Mouse (Mus musculus): Measurements from ENCODE around the gene Aatk. TPM values are rescaled to one million over a fixed set of nuclear protein-coding genes. Genes with fewer than 3 reads are reported as not detected.

Gene Aatk
- polyA plus RNA-seq, 1 experiment from 2014 or later: 3.3 TPM

GRCm38 (mm10) chr11:120070286-120070930 lies 23.4 kb upstream of the Aatk start:
- no peak for ATAC-seq (ENCODE audit: borderline replicate concordance, extremely low read depth, low FRiP score, low TSS enrichment)
- H3K4me2 ChIP-seq: no peak overlapping the region
- 89% methylated on average over 26 of the region's 27 CpGs for WGBS
- H3K36me3 ChIP-seq: peaks cover 43% of the 10 kb centered on the region
- no peak overlapping the region for H3K27ac ChIP-seq
- no peaks in the 10 kb centered on the region for H3K27me3 ChIP-seq
- no peak overlapping the region for H3K9ac ChIP-seq
- no peaks in the 10 kb centered on the region for H3K4me1 ChIP-seq
- no peaks in the 10 kb centered on the region for H3K9me3 ChIP-seq
- H3K4me3 ChIP-seq: no peak overlapping the region

- Histone ChIP-seq H3K4me1 (no peaks in the 10 kb centered on the region), H3K4me2 (no peak overlapping the region), H3K9ac (no peak overlapping the region), H3K4me3 (no peak overlapping the region), H3K36me3 (peaks cover 40% of the 10 kb centered on the region), H3K27ac (no peak overlapping the region), H3K27me3 (no peaks in the 10 kb centered on the region), H3K9me3 (no peaks in the 10 kb centered on the region)
- ATAC-seq (ENCODE audit: borderline replicate concordance, extremely low read depth, low FRiP score, low TSS enrichment): no peak
- WGBS: 39% methylated on average over 11 of the region's 11 CpGs
These were observed 22.3 kb upstream of the Aatk start for GRCm38 (mm10) chr11:120069261-120069660.

- Histone ChIP-seq H3K4me3 (no peak overlapping the region), H3K27me3 (no peaks in the 10 kb centered on the region), H3K36me3 (peaks cover 35% of the 10 kb centered on the region), H3K4me2 (no peak overlapping the region), H3K9me3 (no peaks in the 10 kb centered on the region), H3K27ac (no peak overlapping the region), H3K9ac (no peak overlapping the region), H3K4me1 (no peaks in the 10 kb centered on the region)
- 58% methylated on average over 17 of the region's 17 CpGs for WGBS
- ATAC-seq (ENCODE audit: borderline replicate concordance, extremely low read depth, low FRiP score, low TSS enrichment): no peak
These were observed 20.9 kb upstream of the Aatk start for GRCm38 (mm10) chr11:120067834-120068233.

GRCm38 (mm10) chr11:120065291-120065690 lies 18.3 kb upstream of the Aatk start:
- H3K27ac ChIP-seq: no peak overlapping the region
- 26% methylated on average over 10 of the region's 10 CpGs for WGBS
- no peak overlapping the region for H3K4me3 ChIP-seq
- H3K27me3 ChIP-seq: no peaks in the 10 kb centered on the region
- no peak; the same call in 1 of the 2 replicates for ATAC-seq (ENCODE audit: borderline replicate concordance, extremely low read depth, low FRiP score, low TSS enrichment)
- H3K36me3 ChIP-seq: peaks cover 17% of the 10 kb centered on the region
- no peak overlapping the region for H3K9ac ChIP-seq
- no peak overlapping the region for H3K4me2 ChIP-seq
- H3K4me1 ChIP-seq: no peaks in the 10 kb centered on the region
- no peaks in the 10 kb centered on the region for H3K9me3 ChIP-seq

GRCm38 (mm10) chr11:120064668-120065040 lies 17.7 kb upstream of the Aatk start:
- Histone ChIP-seq H3K4me2 (no peak overlapping the region), H3K9ac (no peak overlapping the region), H3K9me3 (no peaks in the 10 kb centered on the region), H3K4me3 (no peak overlapping the region), H3K36me3 (peaks cover 14% of the 10 kb centered on the region), H3K4me1 (no peaks in the 10 kb centered on the region), H3K27ac (no peak overlapping the region), H3K27me3 (no peaks in the 10 kb centered on the region)
- WGBS: 88% methylated on average over 11 of the region's 11 CpGs
- ATAC-seq (ENCODE audit: borderline replicate concordance, extremely low read depth, low FRiP score, low TSS enrichment): no peak

GRCm38 (mm10) chr11:120064006-120064667 lies 17.2 kb upstream of the Aatk start:
- H3K4me3 ChIP-seq: no peak overlapping the region
- ATAC-seq (ENCODE audit: borderline replicate concordance, extremely low read depth, low FRiP score, low TSS enrichment): no peak
- 81% methylated on average over 13 of the region's 13 CpGs for WGBS
- H3K4me1 ChIP-seq: no peaks in the 10 kb centered on the region
- H3K36me3 ChIP-seq: peaks cover 14% of the 10 kb centered on the region
- H3K27me3 ChIP-seq: no peaks in the 10 kb centered on the region
- H3K9me3 ChIP-seq: no peaks in the 10 kb centered on the region
- H3K9ac ChIP-seq: no peak overlapping the region
- no peak overlapping the region for H3K27ac ChIP-seq
- H3K4me2 ChIP-seq: no peak overlapping the region

DNA sequence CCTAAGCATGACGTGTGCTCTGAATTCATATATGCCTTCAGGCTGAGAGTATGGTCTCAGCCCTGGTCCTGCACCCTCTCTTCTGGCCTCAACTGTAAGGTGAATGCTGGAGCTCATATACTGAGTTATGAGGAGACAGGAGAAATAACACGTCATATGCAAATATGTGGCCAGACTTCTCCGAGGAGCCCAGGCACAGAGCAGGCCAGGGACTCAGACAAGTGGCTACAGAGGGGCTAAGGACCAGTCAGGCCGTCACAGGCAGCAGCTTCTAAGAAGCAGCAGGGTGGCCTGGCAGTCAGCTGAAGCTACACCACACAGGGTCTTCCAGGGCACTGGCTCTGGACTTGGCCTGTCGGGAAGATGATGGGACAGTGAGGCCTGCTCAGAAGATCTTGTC lies 16.4 kb upstream of the Aatk start:
- no peaks in the 10 kb centered on the region for H3K9me3 ChIP-seq
- H3K4me2 ChIP-seq: no peak overlapping the region
- no peak overlapping the region for H3K9ac ChIP-seq
- WGBS: 70% methylated on average over 5 of the region's 5 CpGs
- H3K27me3 ChIP-seq: no peaks in the 10 kb centered on the region
- ATAC-seq (ENCODE audit: borderline replicate concordance, extremely low read depth, low FRiP score, low TSS enrichment): no peak
- peaks cover 14% of the 10 kb centered on the region for H3K36me3 ChIP-seq
- no peaks in the 10 kb centered on the region for H3K4me1 ChIP-seq
- H3K27ac ChIP-seq: no peak overlapping the region
- H3K4me3 ChIP-seq: no peak overlapping the region

DNA sequence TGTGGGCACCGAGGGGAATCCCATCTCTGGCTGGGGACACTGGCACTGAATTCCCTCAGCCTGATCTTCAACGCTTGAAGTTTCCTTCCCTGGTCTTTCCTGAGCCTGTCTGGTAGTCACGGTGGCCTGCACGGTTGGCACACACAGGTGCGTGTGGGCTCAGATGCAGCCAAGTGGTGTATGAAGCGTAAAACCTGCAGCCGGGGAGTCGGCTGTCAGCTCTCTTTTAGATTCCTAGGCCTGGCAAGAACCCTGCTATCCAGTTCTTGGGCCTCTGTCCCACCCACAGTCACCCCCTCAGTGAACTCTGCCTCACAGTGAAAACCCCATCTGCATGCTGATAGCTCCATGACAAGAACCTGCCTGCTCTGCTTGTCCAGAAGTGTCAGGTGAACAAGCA lies 13.7 kb upstream of the Aatk start:
- Histone ChIP-seq H3K4me1 (no peaks in the 10 kb centered on the region), H3K27ac (no peak overlapping the region), H3K36me3 (peaks cover 3% of the 10 kb centered on the region; the same call in 1 of the 2 replicates), H3K27me3 (no peaks in the 10 kb centered on the region), H3K4me3 (no peak overlapping the region), H3K9me3 (no peaks in the 10 kb centered on the region), H3K9ac (no peak overlapping the region), H3K4me2 (no peak overlapping the region)
- ATAC-seq (ENCODE audit: borderline replicate concordance, extremely low read depth, low FRiP score, low TSS enrichment): no peak
- WGBS: 72% methylated on average over 8 of the region's 8 CpGs

GRCm38 (mm10) chr11:120055953-120056732 lies 9.2 kb upstream of the Aatk start:
- no peak overlapping the region for H3K4me3 ChIP-seq
- ATAC-seq (ENCODE audit: borderline replicate concordance, extremely low read depth, low FRiP score, low TSS enrichment): no peak
- WGBS: 74% methylated on average over 12 of the region's 12 CpGs

DNA sequence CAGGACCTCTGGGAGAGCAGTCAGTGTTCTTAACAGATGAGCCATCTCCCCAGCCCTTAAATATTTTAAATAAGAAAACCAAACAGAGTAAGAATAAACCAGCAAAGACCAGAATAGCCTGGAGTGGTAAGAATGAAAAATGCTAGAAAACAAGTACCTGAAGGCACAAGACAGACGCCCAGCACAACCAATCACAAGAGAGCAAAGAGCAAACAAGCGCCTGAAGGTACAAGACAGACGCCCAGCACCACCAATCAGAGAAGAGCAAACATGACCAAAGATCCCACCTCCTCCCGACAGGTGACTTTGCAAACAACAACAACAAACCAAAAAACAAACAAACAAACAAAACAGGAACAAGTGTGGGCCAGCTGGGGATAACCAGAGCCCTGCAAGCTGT lies 6.9 kb upstream of the Aatk start:
- Histone ChIP-seq H3K9me3 (no peaks in the 10 kb centered on the region), H3K4me2 (no peak overlapping the region), H3K36me3 (no peaks in the 10 kb centered on the region), H3K27ac (no peak overlapping the region), H3K27me3 (peaks cover 4% of the 10 kb centered on the region; the same call in 1 of the 2 replicates), H3K4me1 (0 out of 2 replicates have a peak, but pooled peaks cover 11% of the 10 kb centered on the region), H3K9ac (no peak overlapping the region), H3K4me3 (no peak overlapping the region)
- ATAC-seq (ENCODE audit: borderline replicate concordance, extremely low read depth, low FRiP score, low TSS enrichment): no peak
- 70% methylated on average over 4 of the region's 4 CpGs for WGBS

More at GRCm38 (mm10) chr11:120055953-120056732, 9.2 kb upstream of the Aatk start:
- Histone ChIP-seq H3K9ac (no peak overlapping the region), H3K27me3 (no peaks in the 10 kb centered on the region), H3K4me2 (no peak overlapping the region), H3K9me3 (no peaks in the 10 kb centered on the region), H3K27ac (no peak overlapping the region), H3K36me3 (no peaks in the 10 kb centered on the region), H3K4me1 (0 out of 2 replicates have a peak, but pooled peaks cover 9% of the 10 kb centered on the region)

DNA sequence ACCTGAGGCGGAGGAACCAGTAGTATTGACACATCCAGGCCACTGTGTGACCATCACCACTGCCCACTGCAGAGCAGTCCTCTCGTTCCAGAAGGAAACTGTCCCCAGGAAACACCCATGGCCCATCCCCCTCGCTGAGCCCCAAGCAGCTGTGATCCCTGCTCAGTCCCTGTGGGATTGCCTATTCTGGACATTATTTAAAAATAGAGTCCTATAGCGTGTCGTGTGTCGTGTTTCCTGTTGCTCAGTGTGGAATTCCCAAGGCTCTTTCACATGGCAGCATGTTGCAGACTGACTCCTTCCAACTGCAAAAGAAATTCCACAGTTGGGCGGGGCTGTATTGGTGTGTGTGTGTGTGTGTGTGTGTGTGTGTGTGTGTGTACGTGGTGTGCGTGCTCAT lies 5.3 kb upstream of the Aatk start:
- Histone ChIP-seq H3K27me3 (peaks cover 20% of the 10 kb centered on the region), H3K4me1 (peaks cover 23% of the 10 kb centered on the region), H3K4me2 (no peak overlapping the region), H3K9ac (no peak overlapping the region), H3K27ac (no peak overlapping the region), H3K36me3 (no peaks in the 10 kb centered on the region), H3K9me3 (no peaks in the 10 kb centered on the region), H3K4me3 (no peak overlapping the region)
- 52% methylated on average over 9 of the region's 9 CpGs for WGBS
- ATAC-seq (ENCODE audit: borderline replicate concordance, extremely low read depth, low FRiP score, low TSS enrichment): no peak

All from lung, embryonic 15.5 days (tissue).